Mouse (Mus musculus): Measurements from ENCODE around the gene Mgea5.

- TF ChIP-seq CTCF (conservative IDR thresholded peaks at IDR 0.05; ENCODE audit: insufficient read depth, insufficient read length, low read depth, low read length) (no peak), POLR2A (IDR thresholded peaks at IDR 0.05; ENCODE audit: low read depth, low read length) (no peak)
Measured at GRCm38 (mm10) chr19:45733564-45733963, 50.1 kb downstream of the Mgea5 start.
